Mouse (Mus musculus) spleen, adult 12 weeks (tissue): ENCODE results near the gene Syt6.
"Not testable (repeated sequence)": the region's sequence is repeated elsewhere in the genome, so short reads cannot be mapped to it uniquely, and the experiment has no call there.

Experiments used
- DNase-seq: peaks from one replicate; pipeline ENCODE4 v3.0.0; 2022; ENCODE audit warnings: low spot score

Syt6 gene

DNA sequence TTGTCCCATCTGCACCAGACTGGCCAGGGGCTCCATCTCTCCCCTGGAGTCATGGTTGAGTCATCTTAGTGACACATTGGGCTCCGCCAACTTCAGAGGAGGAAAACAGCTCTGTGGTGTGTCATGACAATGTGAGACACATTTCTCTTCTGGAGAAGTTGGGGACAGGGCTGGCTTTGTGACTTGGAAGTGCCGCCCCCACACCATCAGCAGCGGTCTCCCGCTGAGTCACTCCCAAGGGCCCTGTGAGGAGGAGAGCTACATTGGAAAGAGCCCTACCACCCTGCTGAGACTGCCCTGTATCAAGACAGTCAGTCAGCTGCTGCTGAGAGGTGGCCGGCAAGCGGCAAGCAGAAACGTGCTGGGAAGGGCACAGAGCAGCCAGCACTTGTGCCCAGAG is 26.0 kb downstream of the Syt6 start:
- no peak for DNase-seq

DNA sequence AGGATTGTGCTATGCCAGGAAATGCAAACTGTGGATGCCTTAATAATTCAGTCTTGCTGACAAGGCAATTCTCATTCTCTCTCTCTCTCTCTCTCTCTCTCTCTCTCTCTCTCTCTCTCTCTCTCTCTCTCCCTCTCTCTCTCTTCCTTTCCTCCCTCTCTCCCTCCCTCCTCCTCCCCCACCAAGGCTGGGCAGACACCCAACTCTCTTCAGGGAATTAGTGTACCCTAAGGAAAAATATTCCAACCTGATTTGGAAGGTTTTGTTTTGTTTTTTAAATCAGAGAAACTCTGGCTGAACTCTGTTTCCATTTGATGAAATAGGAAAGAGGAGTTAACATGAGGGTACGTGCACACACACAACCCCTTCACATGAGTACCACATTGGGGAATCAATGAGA is 26.5 kb downstream of the Syt6 start:
- DNase-seq = no peak

DNA sequence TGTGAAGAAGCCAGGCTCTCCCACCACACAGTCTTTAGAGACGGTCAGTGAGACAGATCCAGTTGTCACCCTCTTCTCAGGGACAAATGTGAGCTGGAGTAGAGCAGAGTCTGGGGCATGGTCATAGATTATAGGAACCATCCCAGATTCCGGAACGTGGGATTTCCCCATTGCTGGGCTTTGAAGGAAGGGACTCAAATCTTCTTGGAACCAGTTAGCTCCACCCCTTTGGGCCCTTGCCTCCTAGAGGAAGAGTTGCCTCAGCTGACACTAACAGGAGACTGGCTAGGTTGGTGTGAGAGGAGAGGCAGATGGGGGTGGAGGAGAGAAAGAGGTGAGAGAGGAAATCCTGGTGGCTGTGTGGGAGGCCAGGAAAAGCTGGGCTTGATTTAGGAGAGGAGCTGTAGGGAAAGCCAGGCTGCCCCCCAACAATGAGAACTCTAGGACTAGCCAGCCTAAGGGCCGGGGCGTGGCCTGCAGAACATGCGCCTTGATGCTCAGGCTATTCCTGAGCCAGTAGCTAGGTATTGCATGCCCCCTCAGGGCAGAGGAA is 31.1 kb downstream of the Syt6 start:
- DNase-seq = no peak

DNA sequence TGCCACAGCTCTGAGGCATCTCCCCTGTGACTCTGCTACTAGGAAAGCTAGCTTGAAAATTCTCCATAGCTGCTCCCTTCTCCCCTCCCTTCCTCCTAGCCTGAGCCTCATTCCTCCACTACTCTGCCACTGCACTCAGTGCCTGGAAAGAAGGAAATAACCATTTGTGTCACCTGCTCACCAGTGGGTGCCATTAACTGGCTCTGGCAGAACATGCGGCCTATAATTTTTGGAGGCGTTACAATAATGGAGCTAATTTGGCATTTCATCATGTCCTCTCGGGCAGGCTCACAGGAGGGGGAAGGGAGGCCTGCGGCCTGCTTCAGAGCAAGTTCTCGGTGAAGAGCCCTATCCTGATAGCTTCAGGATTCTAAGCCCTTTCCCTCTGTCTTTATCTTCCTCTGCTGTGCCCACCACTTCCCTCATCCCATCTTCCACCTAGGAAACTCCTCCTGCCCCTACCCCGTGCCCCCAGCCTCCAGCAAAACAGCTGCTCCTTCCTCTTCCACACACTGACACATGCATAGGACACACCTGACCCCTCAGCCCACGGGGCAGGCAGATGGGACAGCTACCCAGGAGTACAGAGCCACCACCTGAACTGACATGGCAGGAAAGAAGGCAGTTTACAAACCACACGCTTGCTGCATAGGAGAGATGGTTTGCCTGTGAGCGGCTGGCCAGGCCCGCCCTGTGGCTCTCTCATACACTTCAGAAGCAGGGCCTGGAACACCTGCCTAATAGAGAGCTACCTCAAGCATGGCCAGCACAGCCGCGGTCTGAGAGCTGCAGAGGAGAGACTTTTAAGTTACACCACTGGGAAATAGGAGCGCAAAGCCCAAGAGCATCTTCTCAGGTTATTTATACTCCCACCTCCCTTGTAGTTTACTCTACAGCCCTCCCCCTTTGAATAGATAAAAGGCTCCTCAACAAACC is 31.9 kb downstream of the Syt6 start:
- no peak for DNase-seq

DNA sequence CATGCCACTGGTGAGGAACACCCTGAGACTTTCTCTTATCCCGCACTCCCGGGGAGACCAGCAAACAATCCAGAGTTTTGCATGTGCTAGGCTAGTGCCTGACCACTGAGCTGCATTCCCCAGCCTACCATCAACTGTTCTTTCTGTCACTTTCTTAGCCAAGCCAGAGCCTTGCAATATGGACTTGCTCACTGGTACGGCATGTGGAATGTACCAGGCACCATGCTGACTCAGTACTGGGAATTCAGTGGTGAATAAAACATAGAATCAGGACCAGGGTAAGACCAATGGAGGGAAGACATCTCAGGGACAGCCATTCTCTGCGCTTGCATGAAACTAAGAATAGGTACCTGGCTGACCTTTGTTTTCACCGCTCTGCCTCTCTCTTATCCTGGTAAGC is 35.2 kb downstream of the Syt6 start:
- no peak for DNase-seq

DNA sequence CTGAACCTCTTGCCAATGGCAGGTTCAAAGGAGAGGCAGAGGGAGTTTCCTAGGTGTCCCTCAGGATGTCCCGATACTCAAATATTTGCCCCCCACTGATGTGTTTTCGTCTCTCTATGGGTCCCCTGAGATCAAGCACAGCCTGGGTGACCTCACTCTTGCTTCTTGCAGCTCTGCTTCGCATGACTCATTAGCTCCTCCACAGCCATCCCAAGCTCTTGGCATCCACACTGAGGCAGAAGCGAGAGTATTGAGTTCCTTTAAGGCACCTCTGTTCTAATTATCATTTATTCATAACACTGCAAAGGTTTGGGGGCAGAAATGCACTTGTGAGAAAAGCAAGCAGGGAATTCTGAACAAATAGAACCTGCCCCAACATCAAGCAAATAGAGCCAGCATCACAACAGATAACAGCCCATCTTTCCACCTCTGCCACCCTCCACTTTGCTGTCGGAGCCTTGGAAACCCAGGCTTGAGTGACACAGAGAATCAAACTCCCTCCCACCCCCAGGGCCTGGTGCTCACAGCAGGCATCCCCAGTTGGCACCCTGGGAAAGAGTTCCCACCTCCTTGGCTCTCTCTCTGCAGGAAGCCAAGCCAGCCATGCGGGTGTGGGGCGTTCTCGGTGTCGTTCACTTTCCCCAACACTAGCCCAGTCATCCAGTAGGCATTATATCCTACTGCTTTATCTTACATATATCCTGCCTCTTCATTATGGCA is 37.8 kb downstream of the Syt6 start:
- no peak for DNase-seq

DNA sequence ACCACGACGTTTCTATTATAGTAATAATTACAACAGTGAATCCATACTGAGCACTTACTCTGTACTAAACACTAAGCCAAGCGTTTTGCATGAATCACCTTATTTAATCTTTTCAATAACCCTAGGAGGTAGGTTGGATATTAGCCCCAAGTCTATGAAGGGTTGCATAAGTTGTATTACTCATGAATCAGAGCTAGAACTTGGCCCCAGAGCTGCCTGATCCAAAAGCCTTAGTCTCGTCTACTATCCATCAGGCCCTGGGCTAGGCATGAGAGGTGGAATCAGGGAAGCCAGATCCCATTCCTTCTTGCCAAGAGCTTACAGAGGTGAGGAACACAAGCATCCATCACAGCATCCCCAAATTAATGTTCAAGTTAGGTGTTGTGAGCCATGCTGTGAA is 40.6 kb downstream of the Syt6 start:
- no peak for DNase-seq

DNA sequence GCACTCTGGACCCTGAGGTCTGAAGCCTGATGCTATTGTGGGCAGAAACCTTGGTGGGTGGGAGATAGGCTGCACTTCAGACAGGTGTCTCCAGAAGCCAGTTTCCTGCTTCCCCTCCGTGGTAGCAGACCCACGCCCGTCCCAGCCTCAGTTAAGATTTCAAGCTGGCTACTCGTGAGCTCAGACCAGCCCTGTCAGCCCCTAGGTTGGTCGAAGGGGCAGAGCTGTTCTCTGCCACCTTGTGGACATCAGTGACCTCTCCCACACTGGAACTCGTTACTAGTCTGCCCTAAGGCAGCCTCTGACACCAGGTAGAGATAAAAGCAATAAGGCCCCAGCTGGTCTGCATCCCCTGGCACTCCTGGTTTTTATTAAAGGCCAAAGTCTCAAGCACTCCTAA is 42.0 kb downstream of the Syt6 start:
- DNase-seq = no peak

DNA sequence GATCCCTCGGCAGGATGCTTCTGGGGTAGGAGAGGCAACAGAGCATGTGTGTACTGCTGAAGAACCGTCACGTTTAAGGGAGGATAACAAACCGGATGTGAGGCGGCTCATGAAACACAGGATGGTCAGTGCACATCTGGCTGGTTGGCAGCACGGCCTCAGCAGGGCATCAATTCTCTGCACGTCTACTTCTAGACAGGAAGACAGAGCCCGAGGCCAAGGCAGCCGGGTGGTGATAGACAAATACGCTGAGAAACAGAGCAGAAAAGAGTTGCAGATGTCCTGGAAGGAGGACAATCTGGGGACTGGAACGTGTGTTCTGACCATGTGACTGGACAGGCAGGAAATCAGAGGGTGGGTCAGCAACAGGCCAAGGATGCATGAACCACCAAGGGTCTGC is 45.1 kb downstream of the Syt6 start:
- no peak for DNase-seq

DNA sequence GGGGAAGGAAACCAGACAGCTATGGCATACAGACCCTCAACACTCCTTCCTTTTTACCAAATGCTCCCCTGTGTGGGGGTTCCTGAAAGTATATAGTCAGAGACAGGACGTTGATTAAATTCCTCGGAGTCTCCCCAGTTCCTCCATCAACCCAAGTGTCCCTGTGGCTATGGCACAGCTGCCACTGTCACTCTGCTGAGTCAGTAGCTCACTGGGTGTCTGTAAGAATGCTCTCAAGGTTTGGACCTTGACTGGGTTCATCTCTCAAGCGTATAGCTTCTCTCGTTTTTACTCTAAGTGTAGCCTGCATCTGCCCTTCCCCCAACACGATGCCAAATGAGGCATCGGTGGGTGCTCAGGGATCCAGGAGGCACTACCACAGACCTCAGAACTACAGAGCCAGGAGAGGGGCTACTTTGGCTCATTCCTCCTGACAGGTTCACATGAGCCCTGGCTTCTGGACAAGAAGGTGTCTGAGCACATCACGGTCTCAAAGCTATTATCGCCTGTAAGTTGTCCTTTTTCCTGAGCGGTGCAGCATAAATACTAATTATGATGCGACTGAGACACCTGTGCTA is 49.0 kb downstream of the Syt6 start:
- DNase-seq = no peak

DNA sequence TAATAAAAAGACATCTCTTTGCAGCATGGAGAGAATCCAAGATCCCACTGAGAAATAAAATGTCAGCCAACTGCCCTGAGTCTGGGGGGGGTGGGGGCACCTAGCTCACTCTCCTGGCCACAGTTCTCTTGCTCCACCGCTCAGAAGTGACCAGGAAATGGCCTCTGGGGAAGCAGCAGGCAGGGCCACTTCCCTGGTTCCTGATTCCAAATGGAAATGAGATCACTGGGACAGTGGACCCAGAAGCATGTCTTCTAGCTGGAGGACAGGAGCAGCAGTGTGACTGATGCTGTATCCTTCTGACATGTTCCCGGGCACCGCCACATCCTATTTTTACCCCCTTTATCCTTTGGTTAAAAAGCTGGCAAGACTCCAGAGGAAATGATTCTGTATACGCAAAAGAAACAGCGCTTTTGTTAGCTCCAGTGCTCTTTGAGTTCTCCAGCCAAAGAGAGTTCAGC is 49.6 kb downstream of the Syt6 start:
- no peak for DNase-seq

DNA sequence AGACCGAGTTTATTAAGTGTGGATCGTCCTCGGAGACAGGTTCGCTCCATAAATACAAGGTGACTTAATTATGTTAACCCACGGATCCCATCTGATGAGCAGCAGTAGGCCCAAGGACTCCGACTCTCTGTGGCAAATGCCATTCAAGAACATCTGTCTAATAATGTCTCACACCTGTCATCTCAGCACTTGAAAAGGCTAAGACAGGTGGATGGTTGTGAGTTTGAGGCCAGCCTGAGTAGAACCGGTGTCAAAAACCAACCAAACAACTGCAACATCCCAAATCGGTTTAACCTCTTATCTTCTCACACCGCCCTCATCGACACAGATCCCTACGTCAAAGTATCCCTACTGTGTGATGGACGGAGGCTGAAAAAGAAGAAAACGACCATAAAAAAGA is 50.1 kb downstream of the Syt6 start:
- DNase-seq = no peak

DNA sequence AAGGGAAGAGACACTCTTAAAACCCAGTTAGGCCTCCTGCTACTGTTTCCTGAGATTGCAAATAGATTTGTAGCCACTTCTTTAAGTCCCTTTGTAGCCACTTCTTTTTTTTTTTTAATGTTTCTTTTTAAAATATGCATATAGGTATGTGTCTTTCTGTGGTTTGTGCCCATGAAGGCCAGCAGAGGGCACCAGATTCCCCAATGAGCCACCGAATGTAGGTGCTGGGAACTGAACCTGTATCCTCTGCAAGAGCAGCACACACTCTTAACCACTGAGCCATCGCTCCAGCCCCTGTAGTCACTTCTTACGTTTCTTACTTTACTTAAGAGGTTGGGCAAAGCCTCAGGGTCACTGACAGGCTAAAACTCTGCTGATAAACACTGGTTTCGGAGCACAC is 51.5 kb downstream of the Syt6 start:
- no peak for DNase-seq

DNA sequence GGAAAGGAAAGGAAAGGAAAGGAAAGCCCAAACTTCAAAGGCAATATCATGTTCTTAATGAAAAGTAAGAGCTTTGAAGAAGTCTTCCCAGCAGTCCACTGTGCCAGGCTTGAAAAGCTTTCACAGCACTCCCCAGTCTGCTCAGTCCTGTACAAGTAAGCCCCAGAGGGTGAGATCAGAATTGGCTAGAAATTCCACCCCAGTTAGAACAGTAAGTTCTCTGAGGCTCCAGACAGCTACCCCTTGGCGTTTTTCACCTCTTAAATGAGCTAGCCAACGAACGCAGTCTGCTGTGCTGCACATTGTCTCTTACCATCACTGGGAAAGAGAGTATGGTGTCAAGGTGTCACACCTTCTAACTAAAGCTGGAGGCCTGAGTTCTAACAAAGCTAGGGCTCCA is 52.6 kb downstream of the Syt6 start:
- DNase-seq = no peak

DNA sequence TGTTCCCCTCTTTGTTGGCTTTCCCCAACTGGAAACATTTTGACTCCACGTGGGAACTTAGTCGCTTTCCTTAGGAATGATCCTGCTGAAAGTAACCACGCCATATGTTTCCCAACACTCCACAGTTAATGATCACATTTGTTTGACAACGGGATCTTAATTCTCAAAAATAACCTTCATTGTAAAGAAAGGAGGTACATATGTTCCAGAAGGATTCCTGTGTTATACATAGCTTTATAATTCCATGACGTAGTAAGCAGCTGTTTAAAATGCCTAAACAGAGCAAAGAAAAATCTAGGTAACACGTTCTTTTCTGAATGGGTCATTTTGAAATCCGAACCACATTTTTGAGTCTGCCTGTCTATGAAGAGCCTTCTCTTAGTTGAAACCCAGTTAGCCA is 58.1 kb downstream of the Syt6 start:
- DNase-seq = no peak

DNA sequence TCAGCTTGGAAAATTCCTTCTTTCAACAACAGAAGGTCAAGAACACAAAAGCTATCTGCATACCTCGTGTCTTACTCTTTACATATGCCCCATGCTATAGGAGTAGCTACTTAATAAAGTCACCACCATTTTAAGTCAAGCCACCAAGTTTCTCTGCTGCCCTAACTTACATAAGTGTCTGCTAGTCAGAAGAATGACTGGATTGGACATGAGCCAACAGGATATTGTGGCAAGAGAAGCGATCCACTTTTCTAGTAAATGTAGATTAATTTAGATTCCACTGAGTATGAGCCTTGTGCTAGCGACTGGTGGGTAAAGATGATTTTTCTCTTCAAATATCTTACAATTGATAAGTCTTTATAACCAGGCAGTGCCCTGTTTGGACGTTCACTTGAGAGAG is 58.8 kb downstream of the Syt6 start:
- no peak for DNase-seq

DNA sequence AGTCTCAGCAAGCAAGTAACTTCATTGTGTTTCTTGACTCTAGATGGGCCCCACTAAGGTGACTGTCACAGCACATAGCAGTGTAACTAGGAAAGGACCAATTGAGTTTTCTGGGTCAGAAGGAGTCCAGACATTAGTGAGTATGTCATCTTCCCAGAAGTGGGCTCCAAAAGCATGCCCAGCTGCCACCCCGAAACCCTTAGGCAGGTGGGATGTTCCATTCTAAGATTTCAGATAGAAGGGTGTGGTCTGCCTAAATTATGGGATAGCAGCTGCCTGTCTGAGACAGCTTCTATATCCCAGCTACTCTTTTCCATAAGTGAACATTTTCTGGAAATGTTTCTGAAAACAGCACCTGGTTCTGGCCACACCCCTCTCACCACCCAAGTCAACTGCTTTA is 59.2 kb downstream of the Syt6 start:
- DNase-seq = no peak

DNA sequence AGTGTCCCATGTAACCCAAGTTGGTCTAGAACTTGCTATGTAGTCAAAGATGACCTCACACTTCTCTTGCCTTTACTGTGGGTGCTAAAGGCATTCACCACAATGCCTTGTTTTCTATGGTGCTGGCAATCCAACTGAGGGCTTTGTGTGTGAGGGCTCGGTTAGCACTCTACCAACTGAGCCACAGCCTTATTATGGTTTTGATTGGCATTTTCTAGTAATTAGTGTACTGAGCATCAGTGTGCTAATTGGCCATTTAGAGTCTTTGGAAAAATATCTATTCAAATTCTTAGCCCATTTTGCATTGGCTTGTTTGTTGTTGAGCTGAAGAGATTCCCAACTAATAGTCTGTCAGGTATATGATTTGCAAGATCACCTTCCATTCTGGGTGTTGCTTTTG is 62.6 kb downstream of the Syt6 start:
- no peak for DNase-seq

DNA sequence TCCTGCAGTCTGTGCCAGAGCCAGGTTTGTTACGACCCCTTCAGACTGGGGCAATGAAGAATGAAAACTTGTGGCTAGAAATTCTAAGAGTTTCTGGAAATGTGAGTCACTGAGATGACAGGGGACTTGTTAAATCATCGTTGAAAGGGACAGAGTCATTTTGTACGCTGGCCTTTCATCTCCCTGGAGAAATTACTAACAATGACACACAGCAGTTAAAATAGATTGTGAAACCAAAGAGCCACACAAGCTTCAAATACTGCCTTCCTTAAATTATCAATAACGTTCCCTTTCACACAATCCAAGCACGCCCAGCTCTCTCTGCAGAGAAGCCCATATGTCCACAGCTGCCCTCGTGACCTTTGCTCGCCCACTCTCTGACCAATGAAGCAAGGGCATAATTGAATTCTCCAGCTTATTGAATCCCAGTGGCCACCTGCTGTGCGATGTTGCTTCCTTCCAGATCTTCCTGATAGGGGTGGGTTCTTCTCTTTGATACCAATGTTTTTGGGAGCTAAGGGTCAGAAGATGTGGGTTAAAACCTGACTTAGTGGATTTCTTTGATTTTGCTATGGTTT is 65.3 kb downstream of the Syt6 start:
- DNase-seq = no peak

DNA sequence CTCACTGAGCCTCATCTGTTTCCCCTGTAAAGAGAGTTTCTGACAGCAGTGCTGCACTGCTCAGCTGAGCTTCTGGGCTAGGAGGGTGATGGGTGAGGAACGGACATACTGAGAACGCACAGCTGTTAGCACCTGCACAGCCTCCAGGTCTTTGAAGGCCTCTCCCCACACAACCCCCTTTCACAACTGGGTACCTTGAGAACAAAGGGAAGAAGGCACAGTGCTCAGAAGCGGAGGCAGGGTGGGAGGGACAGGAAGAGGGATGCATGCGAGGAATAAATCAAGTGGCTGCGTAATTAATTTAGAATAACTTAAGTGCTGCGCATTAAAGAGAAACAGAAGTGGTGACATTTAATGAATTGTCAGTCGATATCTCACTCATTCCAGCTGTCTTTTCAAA is 66.3 kb downstream of the Syt6 start:
- no peak for DNase-seq

DNA sequence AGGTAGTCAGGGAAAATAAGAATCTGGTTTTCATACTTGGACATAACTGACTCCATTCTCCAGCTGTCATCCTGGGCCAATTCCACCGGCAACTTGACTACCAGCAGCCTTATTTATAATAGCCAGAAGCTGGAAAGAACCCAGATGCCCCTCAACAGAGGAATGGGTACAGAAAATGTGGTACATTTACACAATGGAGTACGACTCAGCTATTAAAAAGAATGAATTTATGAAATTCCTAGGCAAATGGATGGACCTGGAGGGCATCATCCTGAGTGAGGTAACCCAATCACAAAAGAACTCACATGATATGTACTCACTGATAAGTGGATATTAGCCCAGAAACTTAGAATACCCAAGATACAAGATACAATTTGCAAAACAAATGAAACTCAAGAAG is 70.9 kb downstream of the Syt6 start, which contains the start of gene Atg4a-ps:
Gene Atg4a-ps (minus strand): TSS at position 101 of the 400 bp plus-strand sequence.
- not testable (repeated sequence) for DNase-seq

DNA sequence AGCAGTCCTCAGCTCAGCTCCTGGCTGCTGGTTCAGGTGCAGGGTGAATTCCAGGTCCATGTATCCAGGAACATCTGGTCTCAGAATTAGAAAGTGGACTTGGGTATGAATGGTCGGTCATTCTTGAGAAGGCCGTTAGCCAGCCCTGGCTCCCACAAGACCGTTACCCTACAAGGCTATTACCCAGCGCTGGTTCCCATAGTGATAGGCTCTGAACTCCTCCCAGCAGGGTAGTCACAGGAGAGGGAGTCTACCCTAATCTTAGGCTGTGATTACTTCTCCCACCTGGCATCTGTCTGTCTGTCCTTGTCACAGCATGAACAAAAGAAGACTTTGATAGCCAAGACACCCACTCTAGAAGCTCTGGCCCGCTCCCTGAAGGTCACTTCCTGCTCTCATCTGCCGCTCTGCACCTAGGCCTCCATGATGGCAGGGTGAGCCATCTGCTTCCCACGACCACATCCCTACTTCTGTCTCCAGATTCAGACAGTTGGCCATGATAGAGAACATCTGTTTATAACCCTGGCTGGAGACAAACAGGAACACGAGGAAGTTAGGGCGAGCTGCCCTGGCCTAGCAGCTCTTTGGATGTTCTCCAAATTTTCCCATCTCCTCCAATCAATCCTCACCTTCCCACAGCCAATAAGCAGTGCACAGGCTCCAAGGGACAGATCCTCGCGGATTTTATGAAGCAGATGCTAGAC is 72.3 kb downstream of the Syt6 start:
- no peak for DNase-seq
